Mouse (Mus musculus): ENCODE results near the gene Slc6a16. TPM values are rescaled to one million over a fixed set of nuclear protein-coding genes. Genes with fewer than 3 reads are reported as not detected.
A peak's percentile ranks its signal among the peaks of the same experiment; 100 is the strongest.

Slc6a16 gene
- polyA plus RNA-seq, 1 experiment from 2014 or later: not detected

DNA sequence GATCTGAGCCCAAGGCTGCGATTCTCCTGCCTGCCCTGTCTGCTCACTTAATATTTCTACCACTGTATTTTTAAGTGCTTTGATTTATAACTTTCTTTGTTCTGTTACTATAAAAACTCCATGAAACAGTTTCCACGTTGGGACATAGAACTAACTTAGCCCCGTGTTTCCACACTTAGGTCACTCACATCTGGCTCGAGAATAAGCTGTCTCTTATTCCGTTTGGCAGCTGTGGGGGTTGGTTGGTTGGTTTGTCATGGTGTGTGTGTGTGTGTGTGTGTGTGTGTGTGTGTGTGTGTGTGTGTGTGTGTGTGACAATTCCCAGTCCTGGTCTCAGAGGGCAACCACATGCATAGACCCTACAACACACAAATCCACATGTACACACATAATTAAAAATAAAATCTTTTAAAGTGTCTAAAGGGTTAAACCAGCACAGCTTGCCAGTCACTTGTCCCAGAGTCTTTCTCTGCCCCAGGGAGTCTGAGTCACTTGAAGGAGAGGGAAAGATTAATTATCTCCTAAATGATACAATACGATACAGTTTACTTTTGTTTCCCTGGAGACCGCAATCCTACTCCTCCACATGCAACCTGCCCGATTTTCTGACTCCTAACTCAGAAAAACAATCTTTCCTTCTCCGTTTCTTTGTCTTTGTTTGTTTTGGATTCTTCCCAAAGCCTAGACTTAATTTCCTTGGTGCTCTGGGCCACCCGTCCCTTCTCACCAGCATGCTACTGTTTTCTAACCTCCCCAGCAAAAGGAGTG lies 72.0 kb downstream of the Slc6a16 start:
- peak; percentile 59 for DNase-seq (ENCODE audit: low read depth, low spot score)
- peak; percentile 66 for ATAC-seq
- H3K27me3 ChIP-seq: no peaks in the 10 kb centered on the region
- POLR2A ChIA-PET: interaction anchor here (0.5 to 0.8 kb wide), 3 partner anchors 21 to 294 kb away, joined by 3 to 5 read pairs (median 4); no protein-coding TSS in a partner anchor
- TF ChIP-seq CTCF (IDR thresholded peaks at IDR 0.05): no peak
- in situ Hi-C loops (cut with MboI; ENCODE audit: low pct_unique_long_range_greater_than_20kb): no loop called here
- CTCF ChIA-PET: interaction anchor here (1.8 to 2.1 kb wide), 2 partner anchors 28 to 36 kb away, joined by 5 to 11 read pairs; partner anchors contain the start of gene Slc6a21

DNA sequence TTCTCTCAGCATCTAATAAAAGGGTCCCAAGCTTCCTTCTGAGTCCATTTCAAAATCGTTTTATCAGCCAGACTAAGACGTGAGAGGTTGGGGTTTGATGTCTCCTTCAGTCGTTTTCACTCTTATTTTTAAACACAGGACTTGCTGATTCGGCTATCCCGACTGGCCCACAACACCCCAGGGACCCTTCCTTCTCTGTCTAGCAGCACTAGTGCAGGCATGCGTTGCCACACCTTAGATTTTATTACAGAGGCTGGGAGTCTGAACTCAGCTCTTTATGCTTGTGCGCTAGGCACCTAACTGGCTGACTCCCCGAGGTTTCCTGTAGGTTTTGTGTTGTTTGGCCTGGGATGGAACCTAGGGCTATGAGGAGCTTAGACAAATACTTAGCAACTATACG lies 72.6 kb downstream of the Slc6a16 start:
- peak; percentile 48 for ATAC-seq
- no peak for TF ChIP-seq CTCF (IDR thresholded peaks at IDR 0.05)
- CTCF ChIA-PET: interaction anchor here (2.1 kb wide), 1 partner anchor 28 kb away, joined by 11 read pairs; no protein-coding TSS in a partner anchor
- DNase-seq (ENCODE audit: low read depth, low spot score): no peak
- in situ Hi-C loops (cut with MboI; ENCODE audit: low pct_unique_long_range_greater_than_20kb): no loop called here
- POLR2A ChIA-PET: interaction anchor here (0.8 kb wide), 1 partner anchor 27 kb away, joined by 5 read pairs; no protein-coding TSS in a partner anchor
- no peaks in the 10 kb centered on the region for H3K27me3 ChIP-seq

DNA sequence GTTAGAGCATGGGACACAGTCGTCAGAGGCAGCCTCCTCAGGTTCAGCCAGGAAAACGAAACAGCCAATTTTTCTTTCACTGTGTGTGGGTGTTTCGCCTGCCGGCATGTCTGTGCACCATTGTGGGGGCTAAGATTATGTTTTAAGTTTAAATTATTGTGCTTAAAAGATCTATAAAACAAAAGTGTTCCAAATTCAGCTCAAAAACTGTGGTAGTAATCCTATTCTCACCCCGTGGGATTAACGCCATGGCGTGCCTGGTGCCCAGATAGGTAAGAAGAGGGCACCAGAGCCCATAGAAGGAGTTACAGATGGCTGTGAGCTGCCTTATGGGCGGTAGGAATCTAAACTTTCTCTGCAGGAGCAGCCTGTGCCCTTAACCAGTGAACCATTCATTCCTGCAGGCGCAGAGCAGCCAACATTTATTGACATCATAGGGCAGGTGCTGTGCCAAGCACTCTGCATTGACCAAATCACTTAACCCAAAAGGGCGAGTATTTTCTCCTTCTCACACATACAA lies 74.4 kb downstream of the Slc6a16 start:
- in situ Hi-C loops (cut with MboI; ENCODE audit: low pct_unique_long_range_greater_than_20kb): no loop called here
- POLR2A ChIA-PET: interaction anchor here (0.5 to 0.7 kb wide), 2 partner anchors 14 to 18 kb away, joined by 3 read pairs; no protein-coding TSS in a partner anchor
- no peak for ATAC-seq

DNA sequence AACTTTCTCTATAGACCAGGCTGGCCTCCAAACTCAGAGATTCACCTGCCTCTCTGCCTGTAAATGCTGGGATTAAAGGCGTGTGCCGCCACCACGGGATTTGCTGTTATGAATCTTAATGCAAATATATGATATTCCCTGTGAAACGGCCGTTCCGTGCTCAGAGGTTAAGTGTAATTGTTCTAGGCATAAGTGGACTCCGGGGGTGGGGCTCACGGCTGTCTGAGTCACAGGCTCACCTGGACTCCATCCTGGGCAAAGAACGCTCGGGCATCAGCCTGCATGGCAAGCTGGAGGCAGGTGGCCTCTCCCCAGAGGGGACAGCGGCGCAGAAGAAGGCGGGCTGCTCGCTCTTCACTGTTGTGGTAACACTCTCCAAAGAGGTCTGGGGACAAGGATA lies 75.7 kb downstream of the Slc6a16 start:
- POLR2A ChIA-PET: no interaction called here
- no peak for TF ChIP-seq CTCF (IDR thresholded peaks at IDR 0.05)
- no peaks in the 10 kb centered on the region for H3K27me3 ChIP-seq
- CTCF ChIA-PET: no interaction called here
- no peak for ATAC-seq
- DNase-seq (ENCODE audit: low read depth, low spot score): no peak
- in situ Hi-C loops (cut with MboI; ENCODE audit: low pct_unique_long_range_greater_than_20kb): no loop called here

More for the DNA sequence above, 74.4 kb downstream of the Slc6a16 start:
- no peak for DNase-seq (ENCODE audit: low read depth, low spot score)
- TF ChIP-seq CTCF (IDR thresholded peaks at IDR 0.05): no peak
- CTCF ChIA-PET: interaction anchor here (1.1 kb wide), 1 partner anchor 26 kb away, joined by 3 read pairs; no protein-coding TSS in a partner anchor
- no peaks in the 10 kb centered on the region for H3K27me3 ChIP-seq

DNA sequence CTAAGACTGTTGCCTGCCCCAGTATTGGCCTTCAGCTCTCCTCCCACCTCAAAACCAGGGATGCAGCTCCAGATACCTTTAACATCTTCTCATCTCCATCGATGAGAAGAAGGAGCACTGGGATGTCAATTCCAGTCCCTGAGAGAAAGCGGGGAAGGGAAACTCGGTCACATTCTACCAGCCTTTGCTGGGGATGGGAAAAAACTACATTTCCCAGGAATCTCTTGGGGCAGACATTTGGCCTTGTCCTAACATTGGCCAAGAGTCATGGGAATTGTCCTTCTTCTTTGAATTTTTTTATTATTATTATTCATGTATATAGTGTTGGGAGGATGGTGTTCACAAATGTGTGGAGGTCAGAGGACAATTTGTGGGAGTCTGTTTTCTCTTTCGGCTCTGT lies 81.4 kb downstream of the Slc6a16 start:
- no peaks in the 10 kb centered on the region for H3K27me3 ChIP-seq
- CTCF ChIA-PET: no interaction called here
- in situ Hi-C loops (cut with MboI; ENCODE audit: low pct_unique_long_range_greater_than_20kb): no loop called here
- TF ChIP-seq CTCF (IDR thresholded peaks at IDR 0.05): no peak
- POLR2A ChIA-PET: no interaction called here
- ATAC-seq (no peak), DNase-seq (ENCODE audit: low read depth, low spot score) (no peak)

Other genes starting within 250 kb of the Slc6a16 start
- 108 TPM for gene Irf3, start 243.4 kb upstream of the Slc6a16 start, polyA plus RNA-seq (2021)
- gene Bcl2l12, start 242.4 kb upstream of the Slc6a16 start, polyA plus RNA-seq (2021): 19.9 TPM
- 80.3 TPM for gene Scaf1, start 224.7 kb upstream of the Slc6a16 start, polyA plus RNA-seq (2021)
- gene Rras, start 223.1 kb upstream of the Slc6a16 start, polyA plus RNA-seq (2021): 78.9 TPM
- gene Prr12, start 188.2 kb upstream of the Slc6a16 start, polyA plus RNA-seq (2021): 35.8 TPM
- gene Nosip, start 178.7 kb upstream of the Slc6a16 start, polyA plus RNA-seq (2021): 77.4 TPM
- gene Prrg2, start 178.4 kb upstream of the Slc6a16 start, polyA plus RNA-seq (2021): 38.6 TPM
- 21.7 TPM for gene Rcn3, start 148.9 kb upstream of the Slc6a16 start, polyA plus RNA-seq (2021)
- 22.2 TPM for gene Fcgrt, start 137.2 kb upstream of the Slc6a16 start, polyA plus RNA-seq (2021)
- 920 TPM for gene Rps11, start 116.6 kb upstream of the Slc6a16 start, polyA plus RNA-seq (2021)
- gene Rpl13a, start 112.3 kb upstream of the Slc6a16 start, polyA plus RNA-seq (2021): 1,333 TPM
- not detected for gene Gm45713, start 104.9 kb upstream of the Slc6a16 start, polyA plus RNA-seq (2021)
- 7.3 TPM for gene Flt3l, start 104.7 kb upstream of the Slc6a16 start, polyA plus RNA-seq (2021)
- 68.2 TPM for gene Pih1d1, start 86.8 kb upstream of the Slc6a16 start, polyA plus RNA-seq (2021)
- gene Aldh16a1, start 86.5 kb upstream of the Slc6a16 start, polyA plus RNA-seq (2021): 48.9 TPM
- 0.19 TPM for gene Slc17a7, start 77.1 kb upstream of the Slc6a16 start, polyA plus RNA-seq (2021)
- not detected for gene Gfy, start 61.5 kb upstream of the Slc6a16 start, polyA plus RNA-seq (2021)
- gene Pth2, start 60.1 kb upstream of the Slc6a16 start, polyA plus RNA-seq (2021): not detected
- gene Ccdc155, start 36.2 kb upstream of the Slc6a16 start, polyA plus RNA-seq (2021): 0.03 TPM
- gene Dkkl1, start 28.9 kb upstream of the Slc6a16 start, polyA plus RNA-seq (2021): not detected
- 94.7 TPM for gene Tead2, start 25.3 kb upstream of the Slc6a16 start, polyA plus RNA-seq (2021)
- gene Cd37, start 2.0 kb upstream of the Slc6a16 start, polyA plus RNA-seq (2021): 0.81 TPM
- not detected for gene Slc6a21, start 36.4 kb downstream of the Slc6a16 start, polyA plus RNA-seq (2021)
- 15.0 TPM for gene Trpm4, start 92.7 kb downstream of the Slc6a16 start, polyA plus RNA-seq (2021)
- 0.06 TPM for gene Hrc, start 94.2 kb downstream of the Slc6a16 start, polyA plus RNA-seq (2021)
- 4.1 TPM for gene Ppfia3, start 125.9 kb downstream of the Slc6a16 start, polyA plus RNA-seq (2021)
- 4.7 TPM for gene Lin7b, start 129.5 kb downstream of the Slc6a16 start, polyA plus RNA-seq (2021)
- gene Snrnp70, start 154.7 kb downstream of the Slc6a16 start, polyA plus RNA-seq (2021): 328 TPM
- gene Kcna7, start 164.6 kb downstream of the Slc6a16 start, polyA plus RNA-seq (2021): 0.27 TPM
- gene Ntf5, start 172.6 kb downstream of the Slc6a16 start, polyA plus RNA-seq (2021): 3.0 TPM
- 0.14 TPM for gene Lhb, start 179.7 kb downstream of the Slc6a16 start, polyA plus RNA-seq (2021)
- 59.3 TPM for gene Gys1, start 193.8 kb downstream of the Slc6a16 start, polyA plus RNA-seq (2021)
- 82.1 TPM for gene Ruvbl2, start 197.0 kb downstream of the Slc6a16 start, polyA plus RNA-seq (2021)
- 15.6 TPM for gene Ftl1, start 218.8 kb downstream of the Slc6a16 start, polyA plus RNA-seq (2021)
- gene Bax, start 225.8 kb downstream of the Slc6a16 start, polyA plus RNA-seq (2021): 201 TPM
- 0.47 TPM for gene Tulp2, start 240.8 kb downstream of the Slc6a16 start, polyA plus RNA-seq (2021)
- gene Gm45808, start 245.7 kb downstream of the Slc6a16 start, polyA plus RNA-seq (2021): not detected
- gene Dhdh, start 247.7 kb downstream of the Slc6a16 start, polyA plus RNA-seq (2021): 0.06 TPM